Mouse (Mus musculus) myocyte (in vitro differentiated cells): ENCODE results near the gene Calml4.

ENCODE experiments used
- POLR2A ChIP-seq: IDR thresholded peaks from one replicate; pipeline ENCODE4 v1.6.1; 2011; ENCODE audit warnings: low read depth, mild to moderate bottlenecking, control low read depth, moderate library complexity; ENCODE audit not compliant: insufficient read length
- TCF12 ChIP-seq: IDR thresholded peaks from one replicate; pipeline ENCODE4 v1.6.1; 2011; ENCODE audit warnings: mild to moderate bottlenecking, control low read depth; ENCODE audit not compliant: poor library complexity, insufficient read depth, severe bottlenecking

GRCm38 (mm10) chr9:62826456-62826855, 31.4 kb upstream of the Calml4 start:
- TF ChIP-seq POLR2A (no peak), TCF12 (no peak)
